Mouse (Mus musculus) lung, postnatal 0 days (tissue): Measurements from ENCODE around the gene Dhx30.

ENCODE experiments used
- CTCF ChIP-seq: IDR thresholded peaks from 2 replicates; pipeline ENCODE4 v1.5.1; 2016; ENCODE audit warnings: antibody characterized with exemption, mild to moderate bottlenecking
- EP300 ChIP-seq: IDR thresholded peaks from 2 replicates; pipeline ENCODE4 v1.6.1; 2016; ENCODE audit warnings: antibody characterized with exemption, mild to moderate bottlenecking, control low read depth

GRCm38 (mm10) chr9:110037895-110038294 lies 79.7 kb downstream of the Dhx30 start:
- TF ChIP-seq CTCF: no peak
- TF ChIP-seq EP300: no peak
